Mouse (Mus musculus) urinary bladder, adult 2 months (tissue): ENCODE results near the gene Rnf152. TPM values are rescaled to one million over a fixed set of nuclear protein-coding genes. Genes with fewer than 3 reads are reported as not detected.
A peak's percentile ranks its signal among the peaks of the same experiment; 100 is the strongest.

Experiments used
- DNase-seq: peaks from one replicate; pipeline ENCODE4 v3.0.0; 2022; ENCODE audit warnings: low spot score
- polyA plus RNA-seq: library from polyadenylated mRNA; depleted of rRNA; stranded (reverse); fragments of >200 nt; gene quantifications from 2 replicates; pipeline ENCODE4 v1.2.3, GENCODE M21; 2012; rRNA removed

Gene Rnf152
- polyA plus RNA-seq, result 2.0 and 3.9 TPM in 2 replicates

GRCm38 (mm10) chr1:105356291-105357011 lies at the start of gene Rnf152:
Gene Rnf152, minus strand, starts transcription at chr1:105356710.
- DNase-seq, result peak; percentile 57

GRCm38 (mm10) chr1:105402853-105403252 lies 46.3 kb upstream of the Rnf152 start:
- DNase-seq, result no peak

GRCm38 (mm10) chr1:105384141-105384937 lies 27.8 kb upstream of the Rnf152 start:
- no peak for DNase-seq

GRCm38 (mm10) chr1:105377546-105377945 lies 21.0 kb upstream of the Rnf152 start:
- DNase-seq, result no peak

- no peak for DNase-seq
Observed at GRCm38 (mm10) chr1:105374618-105375017, 18.1 kb upstream of the Rnf152 start.

- no peak for DNase-seq
Observed at GRCm38 (mm10) chr1:105362701-105363100, 6.2 kb upstream of the Rnf152 start.

- no peak for DNase-seq
Observed at GRCm38 (mm10) chr1:105358896-105359295, 2.4 kb upstream of the Rnf152 start.

- no peak for DNase-seq
Observed at GRCm38 (mm10) chr1:105355910-105356290, 610 bp downstream of the Rnf152 start.

GRCm38 (mm10) chr1:105354901-105355891 lies 1.3 kb downstream of the Rnf152 start:
- peak; percentile 23 for DNase-seq

- no peak for DNase-seq
Observed at GRCm38 (mm10) chr1:105351806-105352205, 4.7 kb downstream of the Rnf152 start.

- no peak for DNase-seq
Observed at GRCm38 (mm10) chr1:105342305-105342704, 14.2 kb downstream of the Rnf152 start.

- DNase-seq, result no peak
Observed at GRCm38 (mm10) chr1:105340943-105341342, 15.6 kb downstream of the Rnf152 start.

- DNase-seq, result no peak
Observed at GRCm38 (mm10) chr1:105337397-105337796, 19.1 kb downstream of the Rnf152 start.

GRCm38 (mm10) chr1:105336096-105336495 lies 20.4 kb downstream of the Rnf152 start:
- no peak for DNase-seq

GRCm38 (mm10) chr1:105332087-105332731 lies 24.3 kb downstream of the Rnf152 start:
- no peak for DNase-seq

- DNase-seq, result no peak
Observed at GRCm38 (mm10) chr1:105331605-105332004, 24.9 kb downstream of the Rnf152 start.

GRCm38 (mm10) chr1:105330581-105331320 lies 25.8 kb downstream of the Rnf152 start:
- no peak for DNase-seq

- DNase-seq, result no peak
Observed at GRCm38 (mm10) chr1:105327789-105328188, 28.7 kb downstream of the Rnf152 start.

- no peak for DNase-seq
Observed at GRCm38 (mm10) chr1:105324636-105325035, 31.9 kb downstream of the Rnf152 start.

- no peak for DNase-seq
Observed at GRCm38 (mm10) chr1:105314010-105314800, 42.3 kb downstream of the Rnf152 start.
